Mouse (Mus musculus) Muller cell, postnatal 12 days (primary cell): ENCODE results near the gene Sprr2e.

Experiments used
- DNase-seq: peaks from one replicate; pipeline ENCODE4 v3.0.0-alpha.2; 2015; ENCODE audit errors: inconsistent ontology term

Gene Sprr2e

DNA sequence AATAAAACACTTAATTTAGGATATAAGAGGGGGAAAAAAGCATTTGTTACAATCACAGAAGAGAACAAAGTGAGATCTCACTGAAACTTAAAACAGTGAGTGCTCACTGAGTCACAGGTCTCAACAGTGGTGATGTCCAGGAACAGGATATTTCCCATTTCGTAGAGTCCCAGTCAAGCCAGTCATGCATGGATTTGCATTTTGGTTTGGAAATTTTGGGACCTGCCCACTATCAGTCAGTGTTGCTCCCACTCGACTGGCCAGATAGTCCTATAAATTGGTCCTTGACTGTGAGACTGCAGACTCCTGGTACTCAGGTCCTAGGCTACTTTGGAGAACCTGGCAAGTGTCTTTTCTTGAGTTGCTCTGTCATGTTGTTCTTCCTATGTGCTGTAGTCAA lies at the start of gene Sprr2e:
Sprr2e (plus strand) TSS at position 301 of the 400 bp plus-strand sequence.
- DNase-seq, result no peak

DNA sequence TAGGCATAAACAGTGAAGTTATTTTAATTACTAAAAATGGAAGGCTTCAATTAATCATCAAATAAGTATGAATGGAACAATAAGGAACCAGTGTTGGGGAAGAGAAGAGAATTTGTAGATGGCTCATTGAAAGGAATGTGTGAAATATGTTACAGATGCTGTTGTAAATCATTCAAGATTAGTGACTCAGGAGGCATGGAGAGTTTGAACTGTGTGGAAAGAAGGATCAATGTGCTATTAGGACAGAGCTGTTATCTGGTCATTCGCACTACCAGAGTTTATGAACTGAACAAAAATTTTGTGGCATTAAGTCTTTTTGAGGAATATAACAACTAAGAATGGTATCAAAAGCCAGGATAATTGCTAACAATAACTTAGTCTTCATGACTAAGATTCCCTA lies 44.5 kb upstream of the Sprr2e start:
- peak; percentile 54 for DNase-seq

DNA sequence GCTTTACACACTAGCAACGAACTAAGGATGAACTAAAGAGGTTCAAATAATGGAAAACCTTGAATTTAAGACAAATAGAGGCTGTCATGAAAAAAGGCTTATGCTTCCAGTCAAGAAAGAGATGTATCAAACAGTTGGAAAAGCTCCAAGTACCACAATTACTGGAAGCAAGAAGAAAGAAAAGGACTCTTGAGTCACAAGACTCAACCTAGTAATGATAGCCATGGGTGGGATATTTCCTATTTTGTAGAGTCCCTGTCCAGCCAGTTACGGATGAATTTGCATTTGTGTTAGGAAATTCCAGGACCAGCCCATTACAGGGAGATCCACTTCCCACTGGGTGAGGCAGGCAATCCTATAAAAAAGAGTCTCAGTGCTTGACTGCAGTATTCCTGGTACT lies 35.6 kb upstream of the Sprr2e start, which contains the start of gene Sprr2b:
Sprr2b (plus strand) TSS at position 301 of the 400 bp plus-strand sequence.
- DNase-seq, result no peak

DNA sequence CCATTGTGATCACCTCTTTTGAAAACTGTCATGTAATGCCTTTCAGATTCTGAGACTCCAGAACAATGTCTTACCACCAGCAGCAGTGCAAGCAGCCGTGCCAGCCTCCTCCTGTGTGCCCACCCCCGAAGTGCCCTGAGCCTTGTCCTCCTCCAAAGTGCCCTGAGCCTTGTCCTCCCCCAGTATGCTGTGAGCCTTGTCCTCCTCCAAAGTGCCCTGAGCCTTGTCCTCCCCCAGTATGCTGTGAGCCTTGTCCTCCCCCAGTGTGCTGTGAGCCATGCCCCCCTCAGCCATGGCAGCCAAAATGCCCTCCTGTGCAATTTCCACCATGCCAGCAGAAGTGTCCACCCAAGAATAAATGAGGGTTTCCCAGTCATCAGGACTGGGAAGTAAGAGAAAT lies 34.6 kb upstream of the Sprr2e start:
- DNase-seq, result no peak

DNA sequence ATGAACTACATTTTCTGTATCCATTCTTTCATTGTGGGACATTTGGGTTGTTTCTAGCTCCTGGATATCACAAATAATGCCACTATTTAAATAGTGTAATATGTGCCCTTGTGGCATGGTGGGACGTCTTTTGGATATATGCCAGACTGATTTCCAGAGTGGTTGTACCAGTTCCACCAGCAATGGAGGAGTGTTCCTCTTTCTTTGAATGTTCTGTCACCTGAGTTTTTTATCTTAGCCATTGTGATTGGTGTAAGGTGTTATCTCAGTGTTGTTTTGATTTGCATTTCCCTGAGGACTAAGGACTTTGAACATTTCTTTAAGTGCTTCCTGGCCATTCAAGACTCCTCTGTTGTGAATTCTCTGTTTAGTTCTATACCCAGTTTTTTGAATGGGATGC lies 15.7 kb upstream of the Sprr2e start:
- DNase-seq, result no peak

DNA sequence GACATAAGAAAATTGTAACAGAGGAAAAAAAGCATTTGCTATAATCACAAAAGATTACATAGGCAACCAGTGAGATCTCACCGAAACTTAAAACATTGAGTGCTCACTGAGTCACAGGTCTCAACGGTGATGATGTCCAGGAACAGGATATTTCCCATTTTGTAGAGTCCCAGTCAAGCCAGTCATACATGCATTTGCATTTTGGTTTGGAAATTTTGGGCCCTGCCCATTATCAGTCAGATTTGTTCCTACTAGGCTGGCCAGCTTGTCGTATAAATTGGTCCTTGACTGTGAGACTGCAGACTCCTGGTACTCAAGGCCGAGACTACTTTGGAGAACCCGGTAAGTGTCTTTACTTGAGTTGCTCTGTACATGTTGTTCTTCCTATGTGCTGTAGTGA lies 13.1 kb upstream of the Sprr2e start, which contains the start of gene Sprr2d:
Sprr2d (plus strand) TSS at position 301 of the 400 bp plus-strand sequence.
- no peak for DNase-seq

DNA sequence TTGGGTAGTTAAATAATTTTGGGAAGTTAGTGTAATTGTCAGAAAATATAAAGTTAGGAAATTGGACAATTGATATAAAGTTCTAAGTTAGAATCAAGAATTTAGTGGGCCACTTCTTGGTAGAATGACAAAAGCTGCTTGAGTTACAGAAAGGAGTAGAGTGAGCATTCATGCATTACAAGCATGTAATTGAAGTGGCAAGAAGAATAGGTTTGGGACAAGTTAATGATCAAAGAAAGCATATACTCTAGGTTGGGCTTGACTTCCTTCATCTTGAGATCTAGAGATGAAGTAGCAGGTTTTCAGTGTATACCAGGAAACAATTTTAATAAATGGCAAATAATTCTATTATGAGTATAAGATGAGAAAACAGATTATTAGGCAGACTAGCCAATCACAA lies 9.7 kb downstream of the Sprr2e start:
- no peak for DNase-seq

DNA sequence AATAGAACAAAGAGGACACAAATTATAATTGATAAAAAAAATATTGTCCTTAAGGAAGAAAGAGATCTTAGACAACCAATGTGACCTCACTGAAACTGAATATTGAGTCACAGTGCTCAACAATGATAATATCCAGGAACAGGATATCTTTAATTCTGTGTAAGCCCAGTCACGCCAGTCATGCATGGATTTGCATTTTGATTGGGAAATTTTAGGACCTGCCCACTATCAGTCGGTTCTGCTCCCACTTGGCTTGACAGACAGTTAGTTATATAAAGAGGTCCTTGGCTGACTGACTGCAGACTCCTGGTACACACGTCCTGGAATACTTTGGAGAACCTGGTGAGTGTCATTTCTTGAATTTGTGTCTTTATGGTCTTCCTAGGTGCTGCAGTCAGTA lies 12.9 kb downstream of the Sprr2e start, which contains the start of gene Sprr2f:
Sprr2f (plus strand) TSS at position 301 of the 400 bp plus-strand sequence.
- DNase-seq, result no peak

DNA sequence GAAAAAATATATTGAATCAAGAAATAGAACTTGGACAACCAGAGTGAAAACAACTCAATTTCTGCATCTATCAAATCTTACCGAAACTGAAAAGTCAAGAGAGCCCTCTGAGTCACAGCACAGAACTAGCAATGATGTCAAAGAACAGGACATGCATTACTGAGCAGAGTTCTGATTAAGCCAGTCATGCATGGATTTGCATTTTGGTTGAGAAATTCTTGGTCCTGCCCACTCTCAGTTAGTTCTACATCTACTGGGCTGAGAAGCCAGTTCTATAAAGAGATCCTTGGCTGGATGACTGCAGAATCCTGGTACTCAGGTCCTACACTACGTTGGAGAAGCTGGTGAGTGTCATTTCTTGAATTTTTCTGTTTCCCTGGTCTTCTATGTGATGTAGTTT lies 21.7 kb downstream of the Sprr2e start:
- no peak for DNase-seq

DNA sequence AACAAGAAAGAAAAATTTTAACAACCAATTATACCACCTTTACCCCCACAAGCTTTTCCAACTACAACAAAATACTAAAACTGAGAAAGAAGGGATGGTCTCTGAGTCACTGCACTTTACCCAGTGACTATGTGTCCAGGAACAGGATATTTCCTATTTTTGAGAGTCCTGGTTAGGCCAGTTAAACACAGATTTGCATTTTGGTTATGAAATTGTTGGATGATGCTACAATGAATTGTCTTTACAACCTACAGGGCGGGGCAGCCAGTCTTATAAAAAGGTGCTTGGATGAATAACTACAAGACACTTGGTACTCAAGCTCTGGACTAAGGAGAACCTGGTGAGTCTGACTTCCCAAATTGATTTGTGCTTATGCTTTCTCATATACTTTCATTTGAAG lies 33.4 kb downstream of the Sprr2e start, which contains the start of gene Sprr2h:
Sprr2h (plus strand) TSS at position 301 of the 400 bp plus-strand sequence.
- DNase-seq, result no peak

DNA sequence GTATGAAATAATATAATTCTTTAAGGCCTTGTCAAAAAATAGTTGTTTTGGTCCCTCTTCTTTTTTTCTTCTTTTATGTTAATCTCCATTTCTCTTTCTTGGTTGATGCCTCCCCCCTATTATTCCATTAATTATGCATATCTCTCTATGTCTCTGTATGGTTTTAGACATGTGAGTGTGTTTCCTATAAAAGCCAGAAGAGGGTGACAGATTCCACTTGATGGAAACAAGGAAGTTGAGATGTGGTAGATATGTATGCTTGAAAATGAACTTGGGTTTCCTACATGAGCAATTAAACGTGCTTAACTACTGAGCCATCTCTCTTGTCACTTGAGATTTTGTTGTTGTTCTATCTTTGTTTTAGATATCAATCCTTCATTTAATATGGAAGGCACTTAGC lies 42.4 kb downstream of the Sprr2e start:
- peak; percentile 5 for DNase-seq
